Mouse (Mus musculus): ENCODE data around the gene Tlr3. TPM values are rescaled to one million over a fixed set of nuclear protein-coding genes. Genes with fewer than 3 reads are reported as not detected.
A peak's percentile ranks its signal among the peaks of the same experiment; 100 is the strongest.

Gene Tlr3
- 1 to 10 TPM; 4.8 to 6.7 (median 5.3) TPM for total RNA-seq (2022)

GRCm38 (mm10) chr8:45410882-45411281 is at the start of gene Tlr3:
Gene Tlr3 (minus strand): TSS chr8:45411080.
- no peak for DNase-seq (ENCODE audit: low spot score)

DNA sequence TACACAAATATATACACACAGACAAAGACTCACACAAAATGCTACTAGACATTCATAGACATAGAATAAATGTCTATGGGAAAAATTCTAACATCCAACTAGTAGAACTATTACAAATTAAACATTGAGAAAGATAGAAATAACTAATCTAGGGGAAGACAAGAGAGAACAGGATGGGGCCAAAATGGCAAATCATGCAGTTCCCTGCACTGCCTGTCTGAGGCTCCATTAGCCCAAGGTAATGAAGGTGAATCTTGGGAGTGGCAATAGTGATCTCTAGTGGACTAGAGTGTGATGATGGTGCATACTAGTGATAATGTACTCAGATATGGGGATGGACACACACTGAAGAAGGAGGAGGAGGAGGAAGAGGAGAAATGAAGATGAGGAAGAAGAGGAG is 47.0 kb upstream of the Tlr3 start:
- DNase-seq (ENCODE audit: low spot score): no peak

DNA sequence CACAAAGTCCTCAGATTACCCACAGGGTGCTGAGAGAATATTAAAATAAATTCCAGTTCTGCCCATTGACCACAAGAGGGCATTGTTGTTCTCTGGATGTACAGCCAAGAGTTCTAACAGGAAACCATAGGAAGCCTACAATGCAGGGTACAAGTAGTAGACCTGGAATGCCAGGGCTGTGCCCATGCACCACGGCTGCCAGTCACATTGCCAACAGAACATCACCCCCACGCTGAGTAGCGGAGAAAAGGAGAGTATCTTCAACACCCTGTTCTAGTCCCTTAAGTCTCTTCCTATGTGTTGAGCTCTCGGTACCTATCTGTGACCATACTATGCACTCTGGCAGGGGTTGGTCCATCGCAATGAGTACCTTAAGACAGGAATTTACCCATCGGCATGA is 43.5 kb upstream of the Tlr3 start:
- peak; percentile 59 for DNase-seq (ENCODE audit: low spot score)

- peak; percentile 44 for DNase-seq (ENCODE audit: low spot score)
These were observed 41.2 kb upstream of the Tlr3 start for GRCm38 (mm10) chr8:45452115-45452514.

DNA sequence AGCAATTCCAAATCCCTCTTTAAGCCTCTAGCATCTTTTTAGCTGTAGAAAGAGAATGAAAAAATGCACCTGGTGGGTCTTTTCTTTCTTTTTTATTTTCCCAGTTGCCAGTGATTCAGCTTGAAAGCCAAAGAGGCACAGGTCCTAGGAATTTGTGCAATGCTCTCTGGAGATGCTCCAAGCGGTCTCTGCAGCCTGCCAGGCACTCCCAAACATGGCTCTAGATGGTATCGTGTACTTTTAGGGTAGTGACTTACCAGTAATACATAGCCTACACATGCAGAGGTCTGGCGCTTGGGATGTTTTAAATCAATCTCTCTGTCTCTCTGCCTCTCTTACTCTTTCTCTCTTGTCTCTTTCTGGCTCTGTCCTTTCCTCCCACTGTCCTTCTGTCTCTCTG is 38.0 kb upstream of the Tlr3 start:
- peak; percentile 36 for DNase-seq (ENCODE audit: low spot score)

- no peak for DNase-seq (ENCODE audit: low spot score)
These were observed 37.4 kb upstream of the Tlr3 start for GRCm38 (mm10) chr8:45448257-45448656.

DNA sequence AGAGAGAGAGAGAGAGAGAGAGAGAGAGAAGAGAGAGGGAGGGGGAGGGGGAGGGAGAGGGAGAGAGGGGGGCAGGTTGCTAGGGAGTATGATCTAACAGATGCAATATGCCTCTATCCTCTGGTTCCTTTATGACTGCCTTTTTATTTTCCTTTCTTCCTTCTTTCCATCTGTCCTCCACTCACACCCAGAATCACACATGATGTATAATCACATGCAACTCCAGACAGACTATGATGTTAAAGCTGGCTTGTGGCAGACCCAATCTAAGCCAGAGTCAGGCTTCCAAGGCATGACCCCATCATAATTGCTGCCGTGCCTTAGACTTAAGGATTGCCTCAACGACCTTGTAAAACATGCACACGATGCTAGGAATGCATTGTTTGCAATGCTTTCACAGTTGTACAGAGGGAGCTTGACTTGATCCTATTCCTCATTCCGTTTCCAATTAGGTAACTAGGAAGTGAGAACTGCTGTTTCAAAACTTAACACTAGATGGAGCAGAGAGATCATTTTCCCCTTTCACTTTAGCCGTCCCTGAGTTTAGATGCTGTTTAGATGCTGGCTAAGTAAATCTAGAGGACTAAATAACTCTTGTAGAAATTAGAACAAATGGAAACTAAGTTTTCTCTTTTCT is 28.1 kb upstream of the Tlr3 start:
- peak; percentile 36 for DNase-seq (ENCODE audit: low spot score)

DNA sequence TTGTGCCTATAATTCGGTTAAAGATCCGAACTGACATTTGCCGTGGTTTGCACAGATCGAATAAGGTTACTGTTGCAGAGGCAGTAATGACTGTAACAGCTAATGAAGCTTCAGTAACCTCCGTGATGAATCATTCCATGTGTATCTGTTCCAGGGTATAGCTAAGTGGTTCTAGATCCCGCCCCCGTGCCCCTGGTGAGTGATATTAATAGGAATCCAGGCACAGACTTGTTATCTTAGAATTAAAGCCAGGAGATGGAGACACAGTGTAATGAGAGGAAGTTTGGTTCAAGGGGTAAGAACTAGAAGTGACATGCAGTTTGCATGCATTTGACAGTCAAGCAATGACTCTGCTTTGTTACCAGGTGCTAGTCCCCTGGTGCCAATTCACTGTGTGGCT is 9.3 kb upstream of the Tlr3 start:
- no peak for DNase-seq (ENCODE audit: low spot score)

GRCm38 (mm10) chr8:45414965-45415364 is 4.1 kb upstream of the Tlr3 start:
- no peak for DNase-seq (ENCODE audit: low spot score)

DNA sequence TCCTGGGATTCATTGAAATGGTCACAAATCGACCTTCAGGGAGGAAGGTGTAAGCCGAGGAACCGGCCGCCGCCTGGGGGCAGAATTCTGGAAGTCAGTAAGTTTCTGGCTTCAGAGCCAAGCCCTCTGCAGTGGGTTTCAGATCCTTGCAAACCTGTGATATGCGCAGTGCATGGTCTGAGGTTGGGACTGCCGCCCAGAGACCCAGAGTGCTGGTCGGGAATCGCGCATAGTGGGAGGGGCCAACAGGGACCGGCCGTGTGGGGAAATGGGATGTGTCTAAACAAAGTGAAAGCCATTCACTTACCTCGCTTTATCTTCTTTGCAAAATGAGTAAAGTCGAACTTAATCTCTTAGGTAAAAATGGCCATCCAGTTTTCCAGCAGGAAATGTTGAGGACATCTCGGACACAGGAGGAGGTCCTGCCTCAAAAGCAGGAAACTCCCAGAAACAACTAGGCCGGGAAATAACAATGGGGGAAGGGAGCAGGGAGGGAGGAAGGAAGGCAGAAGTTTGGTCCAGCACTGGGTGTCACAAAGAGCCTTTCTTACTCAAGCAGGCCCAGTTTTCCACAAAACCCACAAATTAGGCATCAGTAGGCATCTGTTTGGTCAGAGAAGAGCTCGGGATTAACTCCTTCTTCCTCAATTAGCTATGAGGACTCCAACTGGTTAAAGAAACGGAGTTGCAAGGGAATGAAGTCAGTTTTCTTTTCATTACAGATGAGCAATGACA is 567 bp downstream of the Tlr3 start:
- peak; percentile 77 for DNase-seq (ENCODE audit: low spot score)

DNA sequence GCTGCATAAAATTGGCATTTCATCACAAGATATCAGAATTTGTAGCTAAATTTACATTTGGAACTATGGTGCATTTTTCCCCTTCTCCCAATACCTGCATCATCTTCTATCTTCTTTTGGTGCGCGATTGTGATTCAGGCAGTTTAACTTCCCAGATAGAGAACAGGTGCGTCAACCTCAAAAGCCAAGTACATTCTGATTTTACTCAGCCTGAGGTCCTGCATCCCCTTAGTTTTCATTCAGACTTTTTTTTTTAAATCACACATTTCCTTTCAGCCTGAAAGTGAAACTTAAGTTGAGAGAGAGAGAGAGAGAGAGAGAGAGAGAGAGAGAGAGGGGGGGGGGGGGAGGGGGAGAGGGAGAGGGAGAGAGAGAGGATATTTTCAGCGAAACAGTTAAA is 1.2 kb downstream of the Tlr3 start:
- no peak for DNase-seq (ENCODE audit: low spot score)

DNA sequence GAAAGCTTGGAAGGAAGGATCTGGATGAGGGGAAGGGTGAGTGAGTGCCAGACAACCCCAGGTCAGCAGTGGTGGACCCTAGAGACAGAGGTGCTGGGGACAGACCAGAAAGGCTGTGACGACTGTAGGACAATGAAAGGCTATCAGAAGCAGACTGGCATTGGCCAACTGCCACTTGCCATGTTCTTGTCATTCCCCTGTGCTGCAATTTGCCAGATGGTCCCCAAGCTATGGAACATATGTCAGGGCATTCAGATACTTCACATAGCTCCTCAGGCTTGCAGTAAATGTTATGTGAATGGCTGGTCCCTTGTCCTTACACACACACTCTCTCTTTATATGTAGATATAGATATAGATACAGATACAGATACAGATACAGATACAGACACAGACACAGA is 27.6 kb downstream of the Tlr3 start:
- DNase-seq (ENCODE audit: low spot score): no peak

DNA sequence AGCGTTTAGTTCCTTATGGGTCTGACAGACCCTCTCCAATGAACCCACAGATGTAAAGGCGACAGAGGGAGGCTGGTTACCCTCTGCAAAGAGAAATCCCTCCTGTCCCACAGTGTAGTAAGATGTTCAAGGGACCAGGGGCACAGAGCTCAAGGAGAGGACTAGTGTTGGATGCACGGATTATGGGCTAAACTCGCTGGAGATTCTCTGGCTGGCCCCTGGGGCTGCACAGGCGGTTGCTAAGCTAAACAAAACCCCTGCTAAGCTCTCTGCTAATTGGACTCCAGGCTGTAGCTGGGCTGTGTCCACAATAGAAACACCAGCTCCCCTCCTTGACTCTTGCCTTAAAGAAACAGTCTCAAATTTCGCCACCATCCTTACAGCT is 28.9 kb downstream of the Tlr3 start, which contains the start of gene Fam149a:
Gene Fam149a (minus strand): TSS at position 329 of the 385 bp plus-strand sequence.
- no peak for DNase-seq (ENCODE audit: low spot score)

DNA sequence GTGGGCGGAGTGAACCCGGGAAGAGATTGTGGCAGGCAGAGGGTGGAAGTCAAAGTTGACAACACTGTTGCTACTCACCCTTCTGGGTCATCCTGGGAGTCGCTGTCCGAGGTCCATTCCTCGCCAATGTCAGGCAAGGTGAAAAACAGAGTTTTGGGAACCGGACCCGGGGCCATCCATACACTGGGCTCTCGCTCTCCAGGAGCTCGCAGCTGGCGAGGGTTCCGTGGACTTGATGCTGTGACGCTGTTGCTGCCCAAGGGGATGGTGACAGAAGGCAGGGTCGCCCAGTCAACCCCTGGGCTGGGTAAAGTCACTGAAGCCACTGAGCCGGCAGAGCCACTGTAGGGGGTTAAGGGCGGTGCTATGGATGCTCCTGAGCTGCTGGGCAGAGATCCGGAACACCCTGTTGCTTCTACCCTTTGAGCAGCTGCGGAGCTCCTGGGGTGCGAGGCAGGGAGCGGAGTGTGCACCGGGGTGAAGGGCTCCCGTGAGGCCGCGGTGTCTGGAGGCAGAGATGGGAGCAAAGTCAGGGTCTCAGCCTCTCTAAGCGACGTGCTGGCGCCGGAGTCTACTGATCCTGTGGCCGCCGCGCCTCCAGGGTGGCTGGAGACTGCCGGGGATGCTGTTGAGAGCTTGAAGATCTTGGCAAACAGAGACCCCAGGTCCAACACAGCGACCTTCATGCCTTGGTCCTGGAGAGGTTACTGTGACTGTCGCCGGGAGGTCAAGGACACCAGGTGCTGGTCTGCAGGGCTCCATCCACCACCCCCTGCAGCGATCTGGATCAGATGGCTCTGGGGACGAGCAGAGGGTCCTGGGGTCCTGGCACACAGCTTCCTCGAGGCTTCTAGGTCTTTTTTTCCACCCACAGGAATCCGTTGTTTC is 29.6 kb downstream of the Tlr3 start:
- DNase-seq (ENCODE audit: low spot score): no peak

- DNase-seq (ENCODE audit: low spot score): no peak
These were observed 30.3 kb downstream of the Tlr3 start for GRCm38 (mm10) chr8:45380598-45380997.

DNA sequence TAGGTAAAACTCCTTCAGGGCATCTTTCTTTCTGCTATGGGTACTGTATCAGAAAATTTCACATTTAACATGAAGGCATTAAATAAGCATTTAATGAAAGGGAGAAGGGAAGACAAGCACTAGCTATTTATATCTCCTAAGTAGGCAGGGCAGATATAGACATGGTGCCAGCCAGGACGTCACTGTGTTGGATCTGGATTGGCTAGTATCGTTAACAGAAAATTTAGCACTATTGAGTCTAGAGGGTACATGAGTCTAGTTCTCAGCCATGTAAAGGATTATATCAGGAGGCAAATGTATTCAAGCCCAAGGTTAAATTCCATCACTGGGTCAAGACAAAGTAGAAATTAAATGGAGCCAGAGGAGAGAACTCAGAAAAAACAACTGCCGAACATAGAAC is 36.8 kb downstream of the Tlr3 start:
- DNase-seq (ENCODE audit: low spot score): no peak

DNA sequence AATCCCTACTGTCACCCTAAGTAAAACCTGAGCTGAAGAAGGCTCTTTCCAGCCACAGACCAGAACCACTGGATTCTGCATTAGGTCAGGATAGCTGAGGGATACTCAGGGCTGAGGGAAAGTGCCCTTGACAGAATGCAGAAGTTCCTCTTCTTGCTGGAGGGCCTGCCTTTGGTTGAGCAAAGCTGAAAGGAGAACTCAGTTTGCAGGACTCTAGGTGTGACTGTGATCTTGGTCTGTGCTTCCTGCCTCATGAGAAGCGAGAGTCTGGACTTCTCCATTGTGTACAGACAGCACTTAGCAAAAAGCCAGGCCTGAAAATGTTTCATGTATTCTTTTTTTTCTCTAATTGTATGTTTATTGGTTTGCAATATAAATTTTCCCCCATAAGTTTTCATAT is 43.7 kb downstream of the Tlr3 start:
- DNase-seq (ENCODE audit: low spot score): no peak

DNA sequence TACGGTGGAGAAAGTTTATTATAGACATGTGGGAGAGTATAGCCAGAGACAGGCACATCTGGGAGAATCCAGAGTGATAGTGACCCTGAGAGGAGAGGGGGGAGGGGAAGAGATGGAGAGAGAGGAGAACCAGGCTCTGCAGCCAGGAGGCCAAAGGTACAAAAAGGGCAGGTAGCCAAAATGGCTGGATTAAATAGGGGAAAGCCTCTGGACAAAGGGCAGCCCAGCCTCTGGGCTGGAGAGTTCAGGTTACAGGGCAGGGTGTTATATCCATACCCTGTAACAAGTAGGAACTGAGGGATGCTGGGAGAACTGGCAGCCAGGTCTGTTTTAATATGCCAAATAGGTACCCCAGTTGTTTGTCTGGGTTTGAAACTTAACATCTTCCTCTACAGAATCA is 47.7 kb downstream of the Tlr3 start:
- no peak for DNase-seq (ENCODE audit: low spot score)

DNA sequence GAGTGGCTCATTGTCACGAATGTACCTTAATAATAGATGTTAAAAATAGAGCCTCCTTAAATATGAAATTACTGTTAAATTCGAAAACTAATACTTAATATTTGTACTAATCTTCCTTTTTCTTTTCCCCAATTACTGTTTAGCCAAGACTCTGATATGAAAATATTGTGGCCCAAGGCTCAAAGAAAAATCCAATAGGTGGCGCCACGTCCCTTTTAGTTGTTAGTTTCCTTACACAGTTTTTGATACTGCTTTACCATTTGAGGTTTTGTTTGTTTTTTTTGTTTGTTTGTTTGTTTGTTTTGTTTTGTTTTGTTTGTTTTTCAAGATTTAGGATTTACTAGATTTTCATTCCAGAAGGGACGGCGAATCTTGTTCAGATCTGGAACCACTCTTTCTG is 48.6 kb downstream of the Tlr3 start:
- no peak for DNase-seq (ENCODE audit: low spot score)

DNA sequence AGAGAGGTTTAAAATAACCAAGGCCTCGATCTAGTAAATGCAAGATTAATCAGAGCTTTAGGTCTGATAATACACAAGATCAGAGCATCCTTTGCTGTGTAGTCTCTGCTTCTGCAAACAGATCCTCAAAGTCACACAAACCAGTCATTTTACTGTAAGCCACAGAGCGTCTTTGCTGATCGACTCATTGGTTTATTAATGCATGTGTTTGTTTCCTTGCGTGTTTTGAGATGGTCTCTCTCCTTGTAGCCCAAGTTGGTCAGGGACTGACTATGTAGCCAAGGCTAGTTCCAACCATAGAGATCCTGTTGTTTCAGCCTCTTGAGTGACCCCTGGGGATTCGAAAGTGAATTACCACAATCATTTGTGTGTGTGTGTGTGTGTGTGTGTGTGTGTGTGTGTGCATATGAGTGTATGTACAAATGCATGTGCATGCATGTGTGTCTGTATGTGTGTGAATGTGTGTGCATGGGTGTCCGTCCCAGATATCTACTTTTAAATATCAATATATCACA is 51.7 kb downstream of the Tlr3 start:
- no peak for DNase-seq (ENCODE audit: low spot score)

- peak; percentile 17 for DNase-seq (ENCODE audit: low spot score)
These were observed 52.6 kb downstream of the Tlr3 start for GRCm38 (mm10) chr8:45358132-45358918.

Data from heart, adult 8-10 months (tissue).